Mouse (Mus musculus): ENCODE results near the gene Csgalnact2. TPM values are rescaled to one million over a fixed set of nuclear protein-coding genes. Genes with fewer than 3 reads are reported as not detected.

Gene Csgalnact2
- polyA plus RNA-seq, 1 experiment from 2014 or later: 12.8 TPM

DNA sequence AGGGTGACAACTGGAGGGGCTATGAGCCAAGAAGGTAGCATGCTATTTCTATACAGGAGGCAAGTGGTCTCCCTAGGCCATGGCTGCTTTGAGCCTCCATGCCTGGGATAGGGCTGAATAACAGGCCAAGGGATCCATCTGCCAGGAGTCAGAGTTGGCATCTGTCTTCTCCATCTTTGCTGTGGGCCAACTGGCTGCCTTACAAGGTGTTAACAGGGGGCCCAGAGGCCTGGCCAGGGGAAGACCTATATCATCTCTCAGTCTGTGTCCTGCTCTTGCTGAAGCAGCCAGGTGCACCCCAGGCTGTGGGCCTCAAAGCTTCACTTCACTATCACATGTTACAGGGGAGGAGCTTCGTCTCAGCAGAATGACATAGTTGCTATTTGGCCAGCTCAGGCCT, 66.8 kb downstream of the Csgalnact2 start:
- H3K9me3 ChIP-seq: no peaks in the 10 kb centered on the region
- no peak overlapping the region for H3K4me3 ChIP-seq (replicated peaks)
- H3K27me3 ChIP-seq: peaks cover 20% of the 10 kb centered on the region
- no peak overlapping the region for H3K9ac ChIP-seq (replicated peaks)
- H3K4me1 ChIP-seq (replicated peaks): 0 out of 2 replicates have a peak, but pooled peaks cover 3% of the 10 kb centered on the region
- no peak overlapping the region for H3K27ac ChIP-seq
- H3K4me2 ChIP-seq: no peak overlapping the region
- no peaks in the 10 kb centered on the region for H3K36me3 ChIP-seq
- no peak for ATAC-seq (ENCODE audit: insufficient number of reproducible peaks, insufficient read depth, low FRiP score, low TSS enrichment, low read depth)
- WGBS: 68% methylated on average over 1 of the region's 1 CpGs

DNA sequence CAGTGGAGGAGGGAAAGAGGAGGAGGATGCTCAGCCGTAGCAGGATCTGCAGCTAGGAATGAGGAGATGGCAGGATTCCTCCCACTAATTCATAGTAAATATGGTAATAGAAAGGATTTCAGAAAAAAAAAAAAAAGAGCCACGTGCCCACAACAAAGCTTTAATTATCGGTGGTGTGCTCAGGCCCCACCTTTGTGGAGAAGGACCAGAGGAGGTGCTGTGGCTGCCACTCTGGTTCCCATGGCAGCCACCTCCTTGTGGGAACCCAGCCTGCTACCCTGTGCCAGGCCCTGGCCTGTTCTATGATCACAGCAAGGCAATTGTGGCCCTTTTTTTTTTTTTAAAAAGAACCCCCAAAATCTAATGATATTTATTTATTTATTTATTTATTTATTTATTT, 67.5 kb downstream of the Csgalnact2 start:
- Histone ChIP-seq H3K4me1 (replicated peaks) (peaks cover 10% of the 10 kb centered on the region), H3K36me3 (no peaks in the 10 kb centered on the region), H3K27me3 (peaks cover 28% of the 10 kb centered on the region), H3K4me2 (no peak overlapping the region), H3K27ac (no peak overlapping the region), H3K4me3 (replicated peaks) (no peak overlapping the region), H3K9me3 (no peaks in the 10 kb centered on the region), H3K9ac (replicated peaks) (no peak overlapping the region)
- WGBS: 68% methylated on average over 3 of the region's 3 CpGs
- ATAC-seq (ENCODE audit: insufficient number of reproducible peaks, insufficient read depth, low FRiP score, low TSS enrichment, low read depth): no peak

GRCm38 (mm10) chr6:118071013-118071350, 68.0 kb downstream of the Csgalnact2 start:
- no peak overlapping the region for H3K27ac ChIP-seq
- no peak overlapping the region for H3K4me3 ChIP-seq (replicated peaks)
- H3K4me1 ChIP-seq (replicated peaks): peaks cover 14% of the 10 kb centered on the region
- 73% methylated on average over 4 of the region's 4 CpGs for WGBS
- no peaks in the 10 kb centered on the region for H3K9me3 ChIP-seq
- no peak overlapping the region for H3K9ac ChIP-seq (replicated peaks)
- H3K4me2 ChIP-seq: no peak overlapping the region
- peaks cover 32% of the 10 kb centered on the region for H3K27me3 ChIP-seq
- ATAC-seq (ENCODE audit: insufficient number of reproducible peaks, insufficient read depth, low FRiP score, low TSS enrichment, low read depth): no peak
- H3K36me3 ChIP-seq: no peaks in the 10 kb centered on the region

DNA sequence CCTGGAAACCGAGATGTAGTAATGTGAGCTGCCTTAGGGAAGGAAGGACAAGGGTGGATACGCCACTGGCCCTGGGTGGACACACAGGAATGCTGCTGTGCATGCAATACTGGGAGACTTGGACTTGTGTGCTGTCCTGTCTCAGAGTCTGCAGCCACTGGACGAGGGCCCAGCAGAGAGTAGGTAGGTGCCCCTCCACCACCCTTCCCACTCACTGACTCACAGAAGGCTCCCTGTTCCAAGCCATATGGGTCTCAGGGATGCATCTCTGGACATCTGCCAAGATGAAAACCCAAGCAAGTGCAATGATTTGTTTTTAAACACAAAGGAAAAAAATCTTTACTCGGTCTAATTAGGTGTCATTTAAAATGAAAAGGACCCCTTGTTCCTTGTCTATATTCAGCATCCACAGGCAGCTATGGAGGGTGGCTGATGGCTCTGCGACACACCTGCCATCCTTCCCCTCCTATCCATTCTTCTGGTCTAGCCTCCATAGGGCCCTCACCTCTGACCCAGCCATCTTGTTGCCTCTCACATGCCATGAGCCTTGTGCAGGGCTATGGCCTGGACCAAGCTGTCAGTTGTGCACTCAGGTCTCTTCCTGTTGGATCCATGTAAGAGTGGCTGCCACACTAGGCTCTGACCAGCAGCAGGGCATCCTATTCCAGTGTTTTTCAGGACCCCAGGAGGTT, 68.5 kb downstream of the Csgalnact2 start:
- Histone ChIP-seq H3K9ac (replicated peaks) (no peak overlapping the region), H3K27me3 (peaks cover 37% of the 10 kb centered on the region), H3K4me2 (no peak overlapping the region), H3K4me1 (replicated peaks) (peaks cover 19% of the 10 kb centered on the region), H3K9me3 (no peaks in the 10 kb centered on the region), H3K4me3 (replicated peaks) (no peak overlapping the region), H3K27ac (no peak overlapping the region), H3K36me3 (no peaks in the 10 kb centered on the region)
- no peak for ATAC-seq (ENCODE audit: insufficient number of reproducible peaks, insufficient read depth, low FRiP score, low TSS enrichment, low read depth)
- 85% methylated on average over 5 of the region's 5 CpGs for WGBS

DNA sequence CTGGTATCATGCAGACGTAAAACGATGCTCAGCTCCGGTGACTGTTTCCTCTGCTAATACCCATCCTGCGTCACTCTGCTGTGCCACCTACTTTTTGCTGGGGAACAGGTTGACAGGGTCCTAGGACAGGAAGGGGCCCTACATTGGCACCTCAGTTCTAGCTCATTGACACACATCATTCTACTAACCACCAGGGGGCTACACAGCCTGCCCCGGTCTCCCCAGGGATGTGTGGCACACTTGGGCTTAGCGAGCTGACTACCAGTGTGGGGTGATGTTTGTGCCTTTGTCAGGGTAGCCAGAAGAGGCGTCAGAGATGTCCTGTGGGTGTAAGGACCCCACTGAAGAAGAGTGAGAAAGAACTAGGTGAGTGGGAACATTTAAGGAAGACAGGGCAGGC, 71.2 kb downstream of the Csgalnact2 start:
- Histone ChIP-seq H3K4me3 (replicated peaks) (no peak overlapping the region), H3K4me1 (replicated peaks) (peaks cover 18% of the 10 kb centered on the region), H3K4me2 (no peak overlapping the region), H3K27me3 (peaks cover 52% of the 10 kb centered on the region), H3K27ac (no peak overlapping the region), H3K9ac (replicated peaks) (no peak overlapping the region), H3K36me3 (no peaks in the 10 kb centered on the region), H3K9me3 (no peaks in the 10 kb centered on the region)
- ATAC-seq (ENCODE audit: insufficient number of reproducible peaks, insufficient read depth, low FRiP score, low TSS enrichment, low read depth): no peak
- WGBS: 73% methylated on average over 7 of the region's 7 CpGs

- peak; percentile 52 for ATAC-seq (ENCODE audit: insufficient number of reproducible peaks, insufficient read depth, low FRiP score, low TSS enrichment, low read depth)
- peaks cover 18% of the 10 kb centered on the region for H3K4me1 ChIP-seq (replicated peaks)
- peak overlapping the region; percentile 45 for H3K9ac ChIP-seq (replicated peaks)
- H3K4me3 ChIP-seq (replicated peaks): peak overlapping the region; percentile 42
- under 1% methylated on average over 40 of the region's 40 CpGs for WGBS
- H3K27me3 ChIP-seq: peaks cover 52% of the 10 kb centered on the region
- H3K4me2 ChIP-seq: peak overlapping the region; percentile 90
- H3K36me3 ChIP-seq: no peaks in the 10 kb centered on the region
- H3K27ac ChIP-seq: no peak overlapping the region
- H3K9me3 ChIP-seq: no peaks in the 10 kb centered on the region
These were observed 72.5 kb downstream of the Csgalnact2 start for GRCm38 (mm10) chr6:118066199-118067081.

DNA sequence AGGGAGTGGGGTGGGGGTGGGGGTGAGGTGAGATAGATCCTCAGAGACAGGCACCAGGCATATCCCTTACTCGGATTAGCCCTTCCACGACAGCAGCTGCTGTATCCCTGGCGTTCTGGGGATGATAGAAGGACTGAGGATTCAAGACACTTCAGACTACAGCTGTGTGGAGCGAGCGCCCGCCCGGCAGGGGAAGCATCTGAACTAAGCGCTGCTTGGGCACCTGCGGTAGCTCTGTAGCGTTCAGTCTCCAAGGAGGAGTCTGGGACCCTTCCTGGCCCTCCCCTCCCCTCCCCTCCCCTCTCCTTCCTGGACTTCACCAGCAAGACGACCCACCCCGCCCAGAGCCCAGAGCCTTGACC, 73.1 kb downstream of the Csgalnact2 start:
- Histone ChIP-seq H3K27ac (no peak overlapping the region), H3K9ac (replicated peaks) (peak overlapping the region; percentile 45; the same call in 1 of the 2 replicates), H3K27me3 (peaks cover 52% of the 10 kb centered on the region), H3K36me3 (no peaks in the 10 kb centered on the region), H3K4me2 (peak overlapping the region; percentile 90), H3K4me3 (replicated peaks) (peak overlapping the region; percentile 42), H3K4me1 (replicated peaks) (peaks cover 18% of the 10 kb centered on the region), H3K9me3 (no peaks in the 10 kb centered on the region)
- 0 out of 2 replicates have a peak, but pooled peaks have one; percentile 9 for ATAC-seq (ENCODE audit: insufficient number of reproducible peaks, insufficient read depth, low FRiP score, low TSS enrichment, low read depth)
- 2% methylated on average over 12 of the region's 12 CpGs for WGBS

- no peak overlapping the region for H3K27ac ChIP-seq
- H3K4me1 ChIP-seq (replicated peaks): peaks cover 18% of the 10 kb centered on the region
- H3K9me3 ChIP-seq: no peaks in the 10 kb centered on the region
- H3K36me3 ChIP-seq: no peaks in the 10 kb centered on the region
- no peak overlapping the region for H3K4me3 ChIP-seq (replicated peaks)
- ATAC-seq (ENCODE audit: insufficient number of reproducible peaks, insufficient read depth, low FRiP score, low TSS enrichment, low read depth): no peak
- 6% methylated on average over 7 of the region's 7 CpGs for WGBS
- peaks cover 52% of the 10 kb centered on the region for H3K27me3 ChIP-seq
- H3K4me2 ChIP-seq: no peak overlapping the region
- no peak overlapping the region for H3K9ac ChIP-seq (replicated peaks)
These were observed 73.9 kb downstream of the Csgalnact2 start for GRCm38 (mm10) chr6:118064968-118065530.

DNA sequence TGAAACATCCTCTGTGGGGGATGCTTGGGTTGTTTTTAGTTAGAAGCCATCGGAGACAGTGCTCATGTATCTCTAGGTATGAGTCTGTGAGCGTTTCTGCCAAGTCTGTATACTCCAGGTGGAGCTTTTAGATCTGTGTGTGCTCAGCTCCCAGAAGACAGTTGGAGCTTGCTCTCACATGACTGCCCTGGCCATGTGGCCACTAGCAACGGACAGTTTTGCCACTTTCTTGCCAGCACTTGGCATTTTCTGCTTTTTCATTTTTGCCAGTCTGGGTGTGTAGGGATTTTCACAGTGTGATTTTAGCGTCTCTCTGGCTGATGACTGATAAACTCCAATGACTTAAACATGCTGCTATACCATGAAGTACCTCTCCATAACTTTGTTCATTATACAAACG, 75.7 kb downstream of the Csgalnact2 start:
- Histone ChIP-seq H3K4me2 (no peak overlapping the region), H3K27me3 (peaks cover 45% of the 10 kb centered on the region), H3K4me1 (replicated peaks) (peaks cover 18% of the 10 kb centered on the region), H3K9me3 (no peaks in the 10 kb centered on the region), H3K4me3 (replicated peaks) (no peak overlapping the region), H3K36me3 (no peaks in the 10 kb centered on the region), H3K27ac (no peak overlapping the region), H3K9ac (replicated peaks) (no peak overlapping the region)
- WGBS: 71% methylated on average over 5 of the region's 5 CpGs
- ATAC-seq (ENCODE audit: insufficient number of reproducible peaks, insufficient read depth, low FRiP score, low TSS enrichment, low read depth): no peak

DNA sequence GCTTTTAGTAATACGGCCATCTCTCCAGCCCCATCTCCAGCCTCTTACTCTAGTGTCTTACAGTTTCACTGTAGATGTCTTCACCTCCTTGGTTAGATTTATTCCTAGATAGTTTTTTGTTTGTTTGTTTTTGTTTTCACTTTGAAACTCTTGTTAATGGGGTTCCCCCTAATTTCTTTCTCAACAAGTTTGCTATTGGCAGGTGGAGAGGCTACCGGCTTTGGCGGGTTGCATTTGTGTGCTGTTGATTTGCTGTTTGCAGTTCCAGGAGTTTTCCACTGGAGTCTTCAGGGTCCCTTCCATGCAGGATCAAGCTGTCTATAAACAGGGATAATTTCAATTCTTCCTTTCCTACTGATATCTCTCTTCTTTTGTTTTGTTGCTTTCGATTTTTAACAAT, 77.7 kb downstream of the Csgalnact2 start:
- Histone ChIP-seq H3K4me2 (no peak overlapping the region), H3K27ac (no peak overlapping the region), H3K9me3 (no peaks in the 10 kb centered on the region), H3K9ac (replicated peaks) (no peak overlapping the region), H3K36me3 (no peaks in the 10 kb centered on the region), H3K27me3 (peaks cover 25% of the 10 kb centered on the region), H3K4me1 (replicated peaks) (peaks cover 9% of the 10 kb centered on the region), H3K4me3 (replicated peaks) (no peak overlapping the region)
- 89% methylated on average over 4 of the region's 4 CpGs for WGBS
- ATAC-seq (ENCODE audit: insufficient number of reproducible peaks, insufficient read depth, low FRiP score, low TSS enrichment, low read depth): no peak
